Mouse (Mus musculus): ENCODE measurements around the gene Lin7a. TPM values are rescaled to one million over a fixed set of nuclear protein-coding genes. Genes with fewer than 3 reads are reported as not detected.

The Lin7a gene
- polyA plus RNA-seq, 1 experiment from 2014 or later: 0.74 TPM

DNA sequence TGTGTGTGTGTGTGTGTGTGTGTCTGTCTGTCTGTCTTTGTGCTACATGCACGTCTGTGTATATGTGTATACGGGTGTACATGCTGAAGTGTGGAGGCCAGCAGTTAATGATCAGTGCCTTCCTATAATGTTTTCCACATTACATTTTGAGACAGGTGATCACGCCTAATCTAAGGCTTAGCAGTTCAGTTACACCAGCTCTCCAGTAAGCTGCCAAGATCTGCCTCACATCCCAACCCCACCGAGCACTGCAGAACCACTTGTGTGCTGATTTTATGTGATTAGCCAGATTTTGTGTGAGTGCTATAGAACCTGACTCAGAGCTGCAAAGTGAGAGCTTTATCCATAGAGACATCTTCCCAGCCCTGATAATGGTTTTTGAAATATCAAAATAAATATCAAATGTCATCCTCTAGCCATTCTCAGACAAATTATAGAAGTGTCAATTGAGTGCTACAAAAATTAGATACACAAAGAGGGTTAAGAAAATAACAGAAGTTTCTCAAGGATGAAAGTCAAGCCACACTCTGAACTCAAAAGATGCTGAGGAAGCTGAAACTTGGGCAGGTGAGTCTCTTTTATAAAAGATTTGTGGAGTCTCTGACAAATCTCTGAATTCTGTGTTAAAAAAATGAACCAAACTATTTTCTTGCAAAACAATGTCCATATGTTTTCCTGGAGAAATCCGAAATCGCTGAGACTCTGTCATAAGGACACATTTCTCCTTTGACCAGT lies 46.7 kb upstream of the Lin7a start:
- WGBS: 91% methylated on average over 6 of the region's 6 CpGs
- ATAC-seq (ENCODE audit: low FRiP score, low TSS enrichment) (no peak), DNase-seq (ENCODE audit: low spot score) (no peak)
- H3K27ac ChIP-seq (replicated peaks): no peak overlapping the region
- H3K4me3 ChIP-seq (ENCODE audit: low read depth, low read length): no peak overlapping the region
- H3K9me3 ChIP-seq (ENCODE audit: control insufficient read depth, low read length): no peaks in the 10 kb centered on the region
- no peaks in the 10 kb centered on the region for H3K27me3 ChIP-seq (ENCODE audit: control insufficient read depth, insufficient read depth, low read length)
- TF ChIP-seq EP300 (optimal IDR thresholded peaks at IDR 0.05): no peak
- TF ChIP-seq CTCF (IDR thresholded peaks at IDR 0.05; ENCODE audit: low read depth): no peak
- H3K4me1 ChIP-seq (replicated peaks; ENCODE audit: control insufficient read depth, insufficient read depth): no peaks in the 10 kb centered on the region
- H3K9ac ChIP-seq (ENCODE audit: low read length): no peak overlapping the region
- H3K36me3 ChIP-seq (ENCODE audit: control insufficient read depth, insufficient read depth, low read length): no peaks in the 10 kb centered on the region
- no peak overlapping the region for H3K4me2 ChIP-seq (replicated peaks; ENCODE audit: low read depth)

DNA sequence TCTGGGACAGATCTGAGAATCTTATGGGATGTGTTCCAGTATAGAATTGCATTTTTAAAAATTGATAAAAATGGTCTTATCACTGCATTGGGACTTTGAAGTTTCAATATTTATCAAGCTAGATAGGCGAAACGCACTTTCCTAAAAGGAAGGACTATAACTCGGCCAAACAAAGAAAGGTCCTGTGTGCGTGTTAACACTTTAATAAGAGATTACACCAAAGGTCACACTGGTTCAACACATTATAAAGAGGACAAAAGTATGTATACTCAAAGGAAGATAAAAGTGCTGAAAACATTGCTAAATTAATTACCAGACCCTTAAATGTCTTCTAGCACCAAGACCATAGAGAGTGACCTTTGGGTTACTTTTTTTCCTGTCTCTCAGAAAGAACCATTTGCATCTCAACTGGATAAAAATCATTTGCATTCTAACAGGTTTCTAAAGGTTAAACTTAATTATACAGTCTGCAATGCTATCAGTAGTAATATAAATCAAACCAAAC lies 46.1 kb upstream of the Lin7a start:
- Histone ChIP-seq H3K27ac (replicated peaks) (no peak overlapping the region), H3K27me3 (ENCODE audit: control insufficient read depth, insufficient read depth, low read length) (no peaks in the 10 kb centered on the region), H3K9ac (ENCODE audit: low read length) (no peak overlapping the region), H3K9me3 (ENCODE audit: control insufficient read depth, low read length) (no peaks in the 10 kb centered on the region), H3K4me1 (replicated peaks; ENCODE audit: control insufficient read depth, insufficient read depth) (no peaks in the 10 kb centered on the region), H3K36me3 (ENCODE audit: control insufficient read depth, insufficient read depth, low read length) (no peaks in the 10 kb centered on the region), H3K4me2 (replicated peaks; ENCODE audit: low read depth) (no peak overlapping the region), H3K4me3 (ENCODE audit: low read depth, low read length) (no peak overlapping the region)
- TF ChIP-seq EP300 (optimal IDR thresholded peaks at IDR 0.05): no peak
- TF ChIP-seq CTCF (IDR thresholded peaks at IDR 0.05; ENCODE audit: low read depth): no peak
- WGBS: 58% methylated on average over 4 of the region's 4 CpGs
- no peak for ATAC-seq (ENCODE audit: low FRiP score, low TSS enrichment)
- DNase-seq (ENCODE audit: low spot score): no peak

DNA sequence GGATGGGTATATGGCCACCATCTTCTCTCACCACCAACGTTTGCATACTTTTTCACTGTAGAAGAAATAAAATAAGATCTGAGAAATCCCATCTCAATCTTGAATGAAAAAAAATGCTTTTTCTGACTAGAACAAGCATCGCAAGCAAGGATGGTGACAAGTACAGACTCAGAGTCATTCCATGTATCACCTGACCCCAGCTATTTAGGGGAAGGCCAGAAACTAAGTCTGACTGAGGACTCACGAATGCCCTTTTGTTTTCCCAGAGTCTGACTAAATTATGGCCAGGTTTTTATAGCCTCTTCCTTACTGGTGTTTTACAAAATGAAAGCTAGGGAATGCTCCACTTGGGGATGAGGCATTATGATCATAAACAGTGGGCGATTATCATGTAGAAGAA lies 45.6 kb upstream of the Lin7a start:
- TF ChIP-seq CTCF (IDR thresholded peaks at IDR 0.05; ENCODE audit: low read depth) (no peak), EP300 (optimal IDR thresholded peaks at IDR 0.05) (no peak)
- Histone ChIP-seq H3K27ac (replicated peaks) (no peak overlapping the region), H3K27me3 (ENCODE audit: control insufficient read depth, insufficient read depth, low read length) (no peaks in the 10 kb centered on the region), H3K36me3 (ENCODE audit: control insufficient read depth, insufficient read depth, low read length) (no peaks in the 10 kb centered on the region), H3K4me1 (replicated peaks; ENCODE audit: control insufficient read depth, insufficient read depth) (no peaks in the 10 kb centered on the region), H3K9ac (ENCODE audit: low read length) (no peak overlapping the region), H3K4me2 (replicated peaks; ENCODE audit: low read depth) (no peak overlapping the region), H3K4me3 (ENCODE audit: low read depth, low read length) (no peak overlapping the region), H3K9me3 (ENCODE audit: control insufficient read depth, low read length) (no peaks in the 10 kb centered on the region)
- 84% methylated on average over 4 of the region's 4 CpGs for WGBS
- ATAC-seq (ENCODE audit: low FRiP score, low TSS enrichment): no peak
- no peak for DNase-seq (ENCODE audit: low spot score)

- Histone ChIP-seq H3K27me3 (ENCODE audit: control insufficient read depth, insufficient read depth, low read length) (no peaks in the 10 kb centered on the region), H3K4me2 (replicated peaks; ENCODE audit: low read depth) (no peak overlapping the region), H3K4me1 (replicated peaks; ENCODE audit: control insufficient read depth, insufficient read depth) (no peaks in the 10 kb centered on the region), H3K9ac (ENCODE audit: low read length) (no peak overlapping the region), H3K4me3 (ENCODE audit: low read depth, low read length) (no peak overlapping the region), H3K27ac (replicated peaks) (no peak overlapping the region), H3K36me3 (ENCODE audit: control insufficient read depth, insufficient read depth, low read length) (no peaks in the 10 kb centered on the region), H3K9me3 (ENCODE audit: control insufficient read depth, low read length) (no peaks in the 10 kb centered on the region)
- 90% methylated on average over 1 of the region's 1 CpGs for WGBS
- ATAC-seq (ENCODE audit: low FRiP score, low TSS enrichment) (no peak), DNase-seq (ENCODE audit: low spot score) (no peak)
- TF ChIP-seq CTCF (IDR thresholded peaks at IDR 0.05; ENCODE audit: low read depth): no peak
- no peak for TF ChIP-seq EP300 (optimal IDR thresholded peaks at IDR 0.05)
Observed at GRCm38 (mm10) chr10:107227901-107228300, 43.6 kb upstream of the Lin7a start.

DNA sequence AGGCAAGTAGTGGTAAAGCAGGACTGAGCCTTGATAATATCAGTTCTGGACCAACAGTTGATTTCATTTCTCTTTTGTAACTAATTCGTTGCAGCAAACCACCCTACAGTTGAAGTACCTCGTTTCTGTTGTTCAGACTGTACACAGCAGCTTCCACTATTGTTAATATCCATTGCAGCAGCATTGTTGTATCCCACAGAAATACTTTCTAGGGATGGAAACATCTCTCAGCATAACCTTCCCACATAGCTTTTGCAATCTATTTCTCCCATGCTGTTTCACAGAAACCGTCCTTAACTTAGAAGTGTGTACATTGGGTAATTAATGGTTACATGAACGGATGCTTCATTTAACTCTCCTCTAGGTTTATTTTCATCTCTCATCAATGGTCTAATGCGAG lies 42.7 kb upstream of the Lin7a start:
- H3K4me1 ChIP-seq (replicated peaks; ENCODE audit: control insufficient read depth, insufficient read depth): no peaks in the 10 kb centered on the region
- no peak overlapping the region for H3K27ac ChIP-seq (replicated peaks)
- no peaks in the 10 kb centered on the region for H3K9me3 ChIP-seq (ENCODE audit: control insufficient read depth, low read length)
- no peaks in the 10 kb centered on the region for H3K36me3 ChIP-seq (ENCODE audit: control insufficient read depth, insufficient read depth, low read length)
- no peak overlapping the region for H3K4me3 ChIP-seq (ENCODE audit: low read depth, low read length)
- H3K27me3 ChIP-seq (ENCODE audit: control insufficient read depth, insufficient read depth, low read length): no peaks in the 10 kb centered on the region
- H3K4me2 ChIP-seq (replicated peaks; ENCODE audit: low read depth): no peak overlapping the region
- ATAC-seq (ENCODE audit: low FRiP score, low TSS enrichment) (no peak), DNase-seq (ENCODE audit: low spot score) (no peak)
- no peak overlapping the region for H3K9ac ChIP-seq (ENCODE audit: low read length)
- TF ChIP-seq EP300 (optimal IDR thresholded peaks at IDR 0.05) (no peak), CTCF (IDR thresholded peaks at IDR 0.05; ENCODE audit: low read depth) (no peak)
- WGBS: 73% methylated on average over 5 of the region's 5 CpGs

GRCm38 (mm10) chr10:107229416-107229815 lies 42.1 kb upstream of the Lin7a start:
- WGBS: 84% methylated on average over 3 of the region's 3 CpGs
- ATAC-seq (ENCODE audit: low FRiP score, low TSS enrichment) (no peak), DNase-seq (ENCODE audit: low spot score) (no peak)
- no peaks in the 10 kb centered on the region for H3K36me3 ChIP-seq (ENCODE audit: control insufficient read depth, insufficient read depth, low read length)
- H3K4me2 ChIP-seq (replicated peaks; ENCODE audit: low read depth): no peak overlapping the region
- no peak overlapping the region for H3K9ac ChIP-seq (ENCODE audit: low read length)
- H3K4me3 ChIP-seq (ENCODE audit: low read depth, low read length): no peak overlapping the region
- TF ChIP-seq EP300 (optimal IDR thresholded peaks at IDR 0.05): no peak
- TF ChIP-seq CTCF (IDR thresholded peaks at IDR 0.05; ENCODE audit: low read depth): no peak
- H3K9me3 ChIP-seq (ENCODE audit: control insufficient read depth, low read length): no peaks in the 10 kb centered on the region
- no peaks in the 10 kb centered on the region for H3K4me1 ChIP-seq (replicated peaks; ENCODE audit: control insufficient read depth, insufficient read depth)
- H3K27me3 ChIP-seq (ENCODE audit: control insufficient read depth, insufficient read depth, low read length): no peaks in the 10 kb centered on the region
- no peak overlapping the region for H3K27ac ChIP-seq (replicated peaks)
